Mouse (Mus musculus) C2C12 (cell line): Measurements from ENCODE around the gene Ppie. TPM values are rescaled to one million over a fixed set of nuclear protein-coding genes. Genes with fewer than 3 reads are reported as not detected.
"Not testable (repeated sequence)": the region's sequence is repeated elsewhere in the genome, so short reads cannot be mapped to it uniquely, and the experiment has no call there.

Experiments used
- H3K27me3 ChIP-seq: one replicate; pipeline ENCODE4 v1.6.1; 2011; ENCODE audit not compliant: control insufficient read depth, insufficient read depth, insufficient read length
- H3K36me3 ChIP-seq: one replicate; pipeline ENCODE4 v1.6.1; 2011; ENCODE audit not compliant: control insufficient read depth, insufficient read depth
- H3K4me3 ChIP-seq: one replicate; pipeline ENCODE4 v1.5.1; 2011; ENCODE audit warnings: mild to moderate bottlenecking, control low read depth; ENCODE audit not compliant: poor library complexity, insufficient read depth, severe bottlenecking
- H3K79me2 ChIP-seq: one replicate; pipeline ENCODE4 v1.6.1; 2011; ENCODE audit not compliant: control insufficient read depth, insufficient read depth
- H3K79me3 ChIP-seq: one replicate; pipeline ENCODE4 v1.6.1; 2011; ENCODE audit warnings: low read depth, control low read depth
- H3ac ChIP-seq: one replicate; pipeline ENCODE3; 2011; ENCODE audit warnings: low read depth; ENCODE audit not compliant: control insufficient read depth, insufficient read length
- CEBPB ChIP-seq: IDR thresholded peaks from one replicate; pipeline ENCODE4 v1.6.1; 2011; ENCODE audit warnings: low read depth, mild to moderate bottlenecking, control low read depth, moderate library complexity
- CTCF ChIP-seq: IDR thresholded peaks from one replicate; pipeline ENCODE4 v1.5.1; 2011; ENCODE audit not compliant: control insufficient read depth, insufficient read depth, insufficient read length
- FOSL1 ChIP-seq: IDR thresholded peaks from one replicate; pipeline ENCODE4 v1.8.0; 2011; ENCODE audit warnings: mild to moderate bottlenecking, low read length; ENCODE audit not compliant: poor library complexity, insufficient read depth, severe bottlenecking
- MAX ChIP-seq: IDR thresholded peaks from one replicate; pipeline ENCODE4 v1.6.1; 2011; ENCODE audit warnings: mild to moderate bottlenecking, control low read depth
- MYOD1 ChIP-seq: IDR thresholded peaks from one replicate; pipeline ENCODE4 v1.6.1; 2011; ENCODE audit warnings: low read depth; ENCODE audit not compliant: control insufficient read depth, insufficient read length
- MYOG ChIP-seq: IDR thresholded peaks from one replicate; pipeline ENCODE4 v1.6.1; 2011; ENCODE audit not compliant: control insufficient read depth, insufficient read length; ENCODE audit errors: extremely low read depth
- USF1 ChIP-seq: IDR thresholded peaks from one replicate; pipeline ENCODE4 v1.6.1; 2011; ENCODE audit warnings: low read depth, mild to moderate bottlenecking, control low read depth, moderate library complexity
- polyA plus RNA-seq: library from polyadenylated mRNA; unstranded; fragments of >200 nt; fragmentation: generic; extraction: Trizol; gene quantifications from one replicate; pipeline ENCODE4 v1.2.1, GENCODE M21; 2012; ENCODE audit warnings: missing spikeins

The Ppie gene
- polyA plus RNA-seq, 1 experiment: 86.2 TPM

GRCm38 (mm10) chr4:123110751-123111150, 29.0 kb downstream of the Ppie start:
- Histone ChIP-seq H3K36me3 (no peaks in the 10 kb centered on the region), H3K79me2 (no peaks in the 10 kb centered on the region), H3K4me3 (no peak overlapping the region), H3ac (no peak overlapping the region), H3K27me3 (peaks cover 5% of the 10 kb centered on the region), H3K79me3 (no peaks in the 10 kb centered on the region)
- TF ChIP-seq CTCF: no peak
- TF ChIP-seq FOSL1: no peak
- no peak for TF ChIP-seq CEBPB
- no peak for TF ChIP-seq MYOD1
- TF ChIP-seq MYOG: no peak
- no peak for TF ChIP-seq USF1
- no peak for TF ChIP-seq MAX

GRCm38 (mm10) chr4:123108056-123108455, 31.7 kb downstream of the Ppie start:
- H3K79me3 ChIP-seq: no peaks in the 10 kb centered on the region
- no peaks in the 10 kb centered on the region for H3K36me3 ChIP-seq
- H3K4me3 ChIP-seq: no peak overlapping the region
- no peaks in the 10 kb centered on the region for H3K27me3 ChIP-seq
- no peaks in the 10 kb centered on the region for H3K79me2 ChIP-seq
- H3ac ChIP-seq: no peak overlapping the region
- TF ChIP-seq MAX (no peak), USF1 (no peak), MYOG (no peak), FOSL1 (no peak), MYOD1 (no peak), CTCF (no peak), CEBPB (no peak)

GRCm38 (mm10) chr4:123106864-123107263, 32.9 kb downstream of the Ppie start:
- Histone ChIP-seq H3K36me3 (no peaks in the 10 kb centered on the region), H3K79me2 (no peaks in the 10 kb centered on the region), H3K4me3 (no peak overlapping the region), H3ac (no peak overlapping the region), H3K79me3 (no peaks in the 10 kb centered on the region), H3K27me3 (peaks cover 4% of the 10 kb centered on the region)
- TF ChIP-seq CEBPB (peak; percentile 86), FOSL1 (no peak)

GRCm38 (mm10) chr4:123105929-123106328, 33.8 kb downstream of the Ppie start:
- not testable (repeated sequence) for H3K4me3 ChIP-seq, H3K79me2 ChIP-seq, H3ac ChIP-seq, H3K36me3 ChIP-seq, H3K27me3 ChIP-seq, H3K79me3 ChIP-seq

GRCm38 (mm10) chr4:123105451-123105790, 34.3 kb downstream of the Ppie start:
- H3ac ChIP-seq: no peak overlapping the region
- TF ChIP-seq MYOG (no peak), MYOD1 (no peak), USF1 (no peak), FOSL1 (no peak), CEBPB (no peak), MAX (no peak), CTCF (no peak)
- H3K27me3 ChIP-seq: peaks cover 4% of the 10 kb centered on the region
- H3K79me3 ChIP-seq: no peaks in the 10 kb centered on the region
- no peaks in the 10 kb centered on the region for H3K79me2 ChIP-seq
- H3K4me3 ChIP-seq: no peak overlapping the region
- no peaks in the 10 kb centered on the region for H3K36me3 ChIP-seq

- TF ChIP-seq CTCF: no peak
- no peak for TF ChIP-seq CEBPB
- TF ChIP-seq MAX: no peak
- TF ChIP-seq USF1: no peak
- TF ChIP-seq MYOD1: no peak
- no peak for TF ChIP-seq MYOG
- no peak for TF ChIP-seq FOSL1
- H3K4me3 ChIP-seq: no peak within 1 kb of the TSS
- no peaks in the 10 kb centered on the region for H3K79me3 ChIP-seq
- H3K79me2 ChIP-seq: no peaks in the 10 kb centered on the region
- peaks cover 4% of the 10 kb centered on the region for H3K27me3 ChIP-seq
- no peaks in the 10 kb centered on the region for H3K36me3 ChIP-seq
- H3ac ChIP-seq: no peak within 1 kb of the TSS
Measured at GRCm38 (mm10) chr4:123104651-123105450, 34.9 kb downstream of the Ppie start, which contains the start of gene Bmp8b. Gene Bmp8b, plus strand, starts transcription at chr4:123105165.

GRCm38 (mm10) chr4:123093869-123094268, 45.9 kb downstream of the Ppie start:
- H3ac ChIP-seq: no peak overlapping the region
- no peaks in the 10 kb centered on the region for H3K79me3 ChIP-seq
- no peak overlapping the region for H3K4me3 ChIP-seq
- TF ChIP-seq USF1: no peak
- no peak for TF ChIP-seq MYOD1
- TF ChIP-seq MYOG: no peak
- TF ChIP-seq FOSL1: no peak
- TF ChIP-seq CTCF: no peak
- no peak for TF ChIP-seq MAX
- TF ChIP-seq CEBPB: no peak
- no peaks in the 10 kb centered on the region for H3K27me3 ChIP-seq
- no peaks in the 10 kb centered on the region for H3K79me2 ChIP-seq
- no peaks in the 10 kb centered on the region for H3K36me3 ChIP-seq
